Mouse (Mus musculus) ES-E14 (cell line): ENCODE measurements around the gene Atf2. TPM values are rescaled to one million over a fixed set of nuclear protein-coding genes. Genes with fewer than 3 reads are reported as not detected.
"Not testable (repeated sequence)": the region's sequence is repeated elsewhere in the genome, so short reads cannot be mapped to it uniquely, and the experiment has no call there.

Experiments
- DNase-seq: peaks from one replicate; pipeline ENCODE4 v3.0.0-alpha.2; 2013; ENCODE audit warnings: low read depth, low spot score
- H3K27ac ChIP-seq: 2 replicates; pipeline ENCODE4 v1.5.1; 2012; ENCODE audit warnings: low read depth, mild to moderate bottlenecking, low read length, moderate library complexity, mixed read lengths; ENCODE audit not compliant: poor library complexity, insufficient read depth, severe bottlenecking
- H3K36me3 ChIP-seq: 2 replicates; pipeline ENCODE4 v1.6.1; 2012; ENCODE audit warnings: mild to moderate bottlenecking, low read length, moderate library complexity, mixed read lengths; ENCODE audit not compliant: control insufficient read depth, poor library complexity, insufficient read depth, severe bottlenecking
- H3K4me1 ChIP-seq, 2 experiments: fragments of 150-350 bp in 1 of 2; sonication (generic) in 1 of 2; 2 replicates each; pipeline ENCODE4 v1.6.1; 2012; ENCODE audit warnings: low read length in 2 of 2, mild to moderate bottlenecking in 1 of 2, mixed read lengths in 1 of 2; ENCODE audit not compliant: control insufficient read depth in 2 of 2, insufficient read depth in 2 of 2, poor library complexity in 1 of 2
- H3K4me3 ChIP-seq, 2 experiments: fragments of 150-350 bp in 1 of 2; sonication (generic) in 1 of 2; 2 replicates each; pipeline ENCODE4 v1.5.1; 2012; ENCODE audit warnings: low read length in 2 of 2, low read depth in 1 of 2, mild to moderate bottlenecking in 1 of 2, mixed read lengths in 1 of 2; ENCODE audit not compliant: insufficient read depth in 1 of 2, poor library complexity in 1 of 2, severe bottlenecking in 1 of 2
- H3K9ac ChIP-seq: 2 replicates; pipeline ENCODE4 v1.6.1; 2012; ENCODE audit warnings: low read depth, mild to moderate bottlenecking, low read length, mixed read lengths; ENCODE audit not compliant: poor library complexity, insufficient read depth, severe bottlenecking
- H3K9me3 ChIP-seq: fragments of 150-350 bp; sonication (generic); 2 replicates; pipeline ENCODE4 v1.6.1; 2012; ENCODE audit warnings: low read depth, mild to moderate bottlenecking, low read length; ENCODE audit not compliant: control insufficient read depth, insufficient read depth
- CHD2 ChIP-seq: IDR thresholded peaks from 2 replicates; pipeline ENCODE4 v1.6.1; 2014; ENCODE audit warnings: mild to moderate bottlenecking, low read depth, low read length, inconsistent platforms
- HCFC1 ChIP-seq: IDR thresholded peaks from 2 replicates; pipeline ENCODE4 v1.6.1; 2012; ENCODE audit warnings: low read length, inconsistent platforms, borderline replicate concordance; ENCODE audit not compliant: insufficient read depth
- MAFK ChIP-seq: IDR thresholded peaks from 2 replicates; pipeline ENCODE4 v1.6.1; 2014; ENCODE audit warnings: mild to moderate bottlenecking, low read depth, low read length, inconsistent platforms; ENCODE audit not compliant: insufficient read depth
- ZC3H11A ChIP-seq: IDR thresholded peaks from 2 replicates; pipeline ENCODE4 v1.6.1; 2012; ENCODE audit warnings: low read depth, mild to moderate bottlenecking, inconsistent platforms, low read length, borderline replicate concordance
- ZNF384 ChIP-seq: IDR thresholded peaks from 2 replicates; pipeline ENCODE4 v1.6.1; 2012; ENCODE audit warnings: low read depth, low read length, inconsistent platforms
- in situ Hi-C, 2 experiments: fragments of 600-800 bp; cut with MboI; formaldehyde crosslinking; loops; one replicate each; pipeline ENCODE4 v1.15.1; 2025; ENCODE audit warnings: low sequenced_read_pairs in 2 of 2, inconsistent platforms in 1 of 2; ENCODE audit not compliant: unreplicated experiment in 2 of 2
- total RNA-seq: library from RNA; depleted of rRNA; stranded (reverse); fragments of 300-350 nt; gene quantifications from 2 replicates; pipeline ENCODE4 v1.2.3, GENCODE M21; 2012

Gene Atf2
- total RNA-seq, 1 experiment: 55.7 TPM

DNA sequence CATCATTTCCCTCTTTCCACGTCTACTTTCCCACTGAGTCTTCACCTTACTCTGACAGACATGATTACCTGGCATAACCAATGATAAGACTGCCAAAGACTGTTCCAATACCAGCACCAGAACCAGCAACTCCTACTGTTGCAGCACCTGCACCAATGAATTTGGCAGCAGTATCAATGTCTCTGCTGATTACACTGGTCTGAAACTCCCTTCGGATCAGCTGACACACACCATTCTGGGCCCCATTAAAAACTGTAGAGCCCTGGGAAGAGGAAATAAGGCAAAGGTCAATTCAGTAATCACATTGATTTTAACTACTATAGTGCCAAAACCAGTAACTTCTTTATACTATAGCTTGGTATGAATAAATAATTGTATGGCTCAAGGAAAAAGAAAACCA lies 16.7 kb upstream of the Atf2 start:
- TF ChIP-seq MAFK: no peak
- TF ChIP-seq ZNF384: no peak
- TF ChIP-seq ZC3H11A: no peak
- no peak for TF ChIP-seq CHD2
- no peak for TF ChIP-seq HCFC1
- Histone ChIP-seq H3K27ac (no peak overlapping the region), H3K9me3 (no peaks in the 10 kb centered on the region), H3K9ac (no peak overlapping the region), H3K36me3 (peaks cover 17% of the 10 kb centered on the region), H3K4me3 (no peak overlapping the region), H3K4me1 (peaks cover 5 to 8% of the 10 kb centered on the region in 2 experiments; a peak in 3 of 4 replicates)
- no peak for DNase-seq
- in situ Hi-C loops: no loop called here

DNA sequence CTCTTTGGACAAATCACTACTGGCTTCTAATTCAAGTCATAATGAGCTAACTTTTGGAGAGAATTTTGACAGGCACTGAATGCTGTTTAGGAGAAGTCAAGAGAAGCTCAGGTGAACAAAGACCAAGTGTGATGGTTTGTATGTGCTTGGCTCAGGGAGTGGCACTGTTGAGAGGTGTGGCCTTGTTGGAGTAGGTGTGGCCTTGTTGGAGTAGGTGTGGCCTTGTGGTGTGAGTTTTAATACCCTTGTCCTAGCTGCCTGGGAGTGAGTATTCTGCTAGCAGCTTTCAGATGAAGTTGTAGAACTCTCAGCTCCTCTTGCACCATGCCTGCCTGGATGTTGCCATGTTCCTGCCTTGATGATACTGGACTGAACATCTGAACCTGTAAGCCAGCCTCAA lies 12.2 kb upstream of the Atf2 start:
- not testable (repeated sequence) for H3K27ac ChIP-seq

DNA sequence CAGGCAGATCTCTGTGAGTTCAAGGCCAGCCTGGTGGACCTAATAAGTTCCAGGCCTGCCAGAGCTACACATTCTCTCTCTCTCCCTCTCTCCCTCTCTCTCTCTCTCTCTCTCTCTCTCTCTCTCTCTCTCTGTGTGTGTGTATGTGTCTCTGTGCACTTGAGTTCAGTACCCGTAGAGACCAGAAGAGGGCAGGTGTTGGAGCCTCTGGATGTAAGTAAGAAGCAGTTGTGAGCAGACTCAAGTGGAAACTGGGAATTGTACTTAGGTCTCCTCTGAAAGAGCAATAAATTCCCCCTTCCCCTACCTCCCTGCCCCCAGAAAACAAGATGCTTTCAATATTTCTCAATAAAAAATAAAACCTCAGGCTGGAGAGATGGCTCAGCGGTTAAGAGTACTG lies 11.1 kb upstream of the Atf2 start:
- H3K4me1 ChIP-seq: peaks cover 0 to 2% of the 10 kb centered on the region in 2 experiments; a peak in 1 of 4 replicates
- no peak for TF ChIP-seq MAFK
- no peaks in the 10 kb centered on the region for H3K9me3 ChIP-seq
- H3K9ac ChIP-seq: no peak overlapping the region
- H3K36me3 ChIP-seq: peaks cover 11% of the 10 kb centered on the region
- H3K27ac ChIP-seq: no peak overlapping the region
- no peak overlapping the region for H3K4me3 ChIP-seq
- DNase-seq: no peak
- in situ Hi-C loops: no loop called here

More for the DNA sequence above, 12.2 kb upstream of the Atf2 start:
- in situ Hi-C loops, H3K4me1 ChIP-seq, H3K4me3 ChIP-seq, DNase-seq, H3K9ac ChIP-seq, H3K9me3 ChIP-seq: not testable (repeated sequence)
- peaks cover 17% of the 10 kb centered on the region for H3K36me3 ChIP-seq

DNA sequence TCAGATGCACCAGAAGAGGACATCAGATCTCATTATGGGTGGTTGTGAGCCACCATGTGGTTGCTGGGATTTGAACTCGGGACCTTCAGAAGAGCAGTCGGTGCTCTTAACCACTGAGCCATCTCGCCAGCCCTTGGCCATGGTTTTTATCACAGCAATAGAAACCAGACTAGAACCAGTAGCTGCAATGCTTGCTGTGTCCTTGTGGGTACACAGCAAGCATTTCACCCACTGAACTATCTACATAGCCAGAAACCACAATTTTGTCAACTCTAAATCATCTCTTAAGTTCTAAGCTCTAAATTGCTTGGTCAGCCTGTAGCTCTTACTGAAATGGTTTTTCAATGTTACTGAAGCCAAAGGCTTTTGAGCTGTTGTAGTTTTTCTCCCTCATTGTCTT lies 9.9 kb upstream of the Atf2 start:
- H3K9me3 ChIP-seq, H3K36me3 ChIP-seq, in situ Hi-C loops: not testable (repeated sequence)

DNA sequence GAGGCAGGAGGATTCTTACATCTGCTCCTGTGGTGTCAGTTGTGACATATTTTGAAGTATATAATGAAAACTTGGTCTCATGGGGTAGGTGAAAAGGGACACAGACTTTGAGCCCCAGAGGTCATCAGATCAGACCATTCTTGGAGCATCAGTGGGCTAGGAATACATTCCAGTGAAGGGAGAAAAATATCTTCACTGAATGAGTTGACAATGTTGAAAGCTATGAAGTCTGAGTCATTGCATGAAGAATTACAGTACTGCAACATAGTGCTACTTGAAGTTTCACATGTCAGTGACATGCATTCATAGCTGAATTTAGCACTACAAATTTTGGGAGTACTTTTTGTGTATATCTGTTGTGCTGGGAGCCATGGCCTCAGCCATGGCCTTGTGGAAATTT lies 8.7 kb upstream of the Atf2 start:
- in situ Hi-C loops: no loop called here
- H3K36me3 ChIP-seq: no peaks in the 10 kb centered on the region
- TF ChIP-seq ZC3H11A: no peak
- TF ChIP-seq CHD2: no peak
- no peak for TF ChIP-seq HCFC1
- TF ChIP-seq ZNF384: no peak
- TF ChIP-seq MAFK: no peak

More for the DNA sequence above, 9.9 kb upstream of the Atf2 start:
- not testable (repeated sequence) for DNase-seq, H3K4me3 ChIP-seq, H3K27ac ChIP-seq, H3K4me1 ChIP-seq, H3K9ac ChIP-seq

More for the DNA sequence above, 8.7 kb upstream of the Atf2 start:
- no peak overlapping the region for H3K9ac ChIP-seq
- H3K4me3 ChIP-seq: no peak overlapping the region
- DNase-seq: no peak
- no peak overlapping the region for H3K27ac ChIP-seq
- no peaks in the 10 kb centered on the region for H3K4me1 ChIP-seq
- no peaks in the 10 kb centered on the region for H3K9me3 ChIP-seq
